Mouse (Mus musculus) Patski (cell line): ENCODE measurements around the gene Tspan5. TPM values are rescaled to one million over a fixed set of nuclear protein-coding genes. Genes with fewer than 3 reads are reported as not detected.

Experiments used
- ATAC-seq: fragments of 100-300 bp; one replicate; pipeline ENCODE4 v1.8.0; 2021
- CTCF ChIA-PET: fragments of 350-600 bp; sonication (Branson Sonifier 250); formaldehyde crosslinking; loops from one replicate; lab custom pipeline; 2022; ENCODE audit warnings: inconsistent platforms; lab: Charles Lee
- POLR2A ChIA-PET: fragments of 350-600 bp; sonication (Branson Sonifier 250); formaldehyde crosslinking; loops from one replicate; lab custom pipeline; 2022; ENCODE audit warnings: antibody characterized with exemption, inconsistent platforms; lab: Charles Lee
- DNase-seq: peaks from one replicate; pipeline ENCODE4 v3.0.0-alpha.2; 2011; ENCODE audit warnings: low read depth, low spot score
- H3K27me3 ChIP-seq: fragments of 371-371 bp; one replicate; pipeline ENCODE4 v1.5.1; 2021
- CTCF ChIP-seq: fragments of 100-300 bp; IDR thresholded peaks from one replicate; pipeline ENCODE4 v1.5.1; 2021
- in situ Hi-C: fragments of 300-500 bp; cut with MboI; formaldehyde crosslinking; loops from 3 replicates; pipeline ENCODE4 v1.11.1; 2018; ENCODE audit warnings: low pct_unique_long_range_greater_than_20kb, mixed read lengths
- polyA plus RNA-seq: library from polyadenylated mRNA; unstranded; gene quantifications from one replicate; pipeline ENCODE4 v1.2.3, GENCODE M21; 2021

Tspan5 gene
- polyA plus RNA-seq, 1 experiment from 2014 or later: 62.0 TPM

GRCm38 (mm10) chr3:138815127-138815837 is 73.3 kb downstream of the Tspan5 start:
- in situ Hi-C loops: no loop called here
- no peaks in the 10 kb centered on the region for H3K27me3 ChIP-seq
- CTCF ChIA-PET: interaction anchor here (1.2 to 1.3 kb wide), 2 partner anchors 25 to 38 kb away, joined by 3 to 7 read pairs; no protein-coding TSS in a partner anchor
- ATAC-seq (no peak), DNase-seq (no peak)
- POLR2A ChIA-PET: no interaction called here
- no peak for TF ChIP-seq CTCF

- DNase-seq: no peak
- no peak for ATAC-seq
- POLR2A ChIA-PET: no interaction called here
- CTCF ChIA-PET: interaction anchor here (0.9 to 1.3 kb wide), 3 partner anchors 9 to 26 kb away, joined by 3 to 7 read pairs (median 5); no protein-coding TSS in a partner anchor
- no peaks in the 10 kb centered on the region for H3K27me3 ChIP-seq
- TF ChIP-seq CTCF: no peak
- in situ Hi-C loops: no loop called here
These were observed 75.1 kb downstream of the Tspan5 start for GRCm38 (mm10) chr3:138816888-138817656.

GRCm38 (mm10) chr3:138819862-138820261 is 77.9 kb downstream of the Tspan5 start:
- DNase-seq (no peak), ATAC-seq (no peak)
- no peak for TF ChIP-seq CTCF
- POLR2A ChIA-PET: no interaction called here
- CTCF ChIA-PET: interaction anchor here (0.7 to 2.2 kb wide), 3 partner anchors 12 to 27 kb away, joined by 3 to 5 read pairs (median 3); no protein-coding TSS in a partner anchor
- H3K27me3 ChIP-seq: no peaks in the 10 kb centered on the region
- in situ Hi-C loops: no loop called here

GRCm38 (mm10) chr3:138820296-138820695 is 78.3 kb downstream of the Tspan5 start:
- POLR2A ChIA-PET: interaction anchor here (0.6 to 1.5 kb wide), 2 partner anchors 10 to 143 kb away, joined by 3 read pairs; no protein-coding TSS in a partner anchor
- TF ChIP-seq CTCF: no peak
- no peaks in the 10 kb centered on the region for H3K27me3 ChIP-seq
- in situ Hi-C loops: no loop called here
- DNase-seq (no peak), ATAC-seq (no peak)
- CTCF ChIA-PET: interaction anchor here (0.9 to 2.2 kb wide), 2 partner anchors 11 to 19 kb away, joined by 3 to 5 read pairs; no protein-coding TSS in a partner anchor

GRCm38 (mm10) chr3:138821886-138822445 is 80.0 kb downstream of the Tspan5 start:
- ATAC-seq: no peak
- CTCF ChIA-PET: interaction anchor here (1.4 kb wide), 1 partner anchor 10 kb away, joined by 5 read pairs; no protein-coding TSS in a partner anchor
- no peaks in the 10 kb centered on the region for H3K27me3 ChIP-seq
- TF ChIP-seq CTCF: no peak
- no peak for DNase-seq
- in situ Hi-C loops: no loop called here
- POLR2A ChIA-PET: interaction anchor here (0.5 to 1.5 kb wide), 3 partner anchors 11 to 499 kb away, joined by 3 to 4 read pairs (median 3); no protein-coding TSS in a partner anchor

- H3K27me3 ChIP-seq: no peaks in the 10 kb centered on the region
- CTCF ChIA-PET: interaction anchor here (0.8 to 1.2 kb wide), 5 partner anchors 9 to 29 kb away, joined by 3 to 4 read pairs (median 3); no protein-coding TSS in a partner anchor
- ATAC-seq (no peak), DNase-seq (no peak)
- TF ChIP-seq CTCF: no peak
- POLR2A ChIA-PET: interaction anchor here (0.8 to 1.2 kb wide), 2 partner anchors 11 to 1364 kb away, joined by 3 read pairs; no protein-coding TSS in a partner anchor
- in situ Hi-C loops: no loop called here
These were observed 81.9 kb downstream of the Tspan5 start for GRCm38 (mm10) chr3:138823857-138824256.

GRCm38 (mm10) chr3:138825296-138825695 is 83.3 kb downstream of the Tspan5 start:
- H3K27me3 ChIP-seq: no peaks in the 10 kb centered on the region
- TF ChIP-seq CTCF: no peak
- CTCF ChIA-PET: no interaction called here
- DNase-seq: no peak
- POLR2A ChIA-PET: no interaction called here
- in situ Hi-C loops: no loop called here
- ATAC-seq: no peak

- no peaks in the 10 kb centered on the region for H3K27me3 ChIP-seq
- ChIA-PET POLR2A (no interaction called here), CTCF (interaction anchor here (1.8 kb wide), 1 partner anchor 12 kb away, joined by 6 read pairs; no protein-coding TSS in a partner anchor)
- no peak for DNase-seq
- ATAC-seq: no peak
- no peak for TF ChIP-seq CTCF
- in situ Hi-C loops: no loop called here
These were observed 84.3 kb downstream of the Tspan5 start for GRCm38 (mm10) chr3:138826243-138826800.

GRCm38 (mm10) chr3:138832827-138833517 is 91.0 kb downstream of the Tspan5 start:
- ChIA-PET POLR2A (no interaction called here), CTCF (interaction anchor here (1.4 kb wide), 1 partner anchor 9 kb away, joined by 4 read pairs; no protein-coding TSS in a partner anchor)

More at GRCm38 (mm10) chr3:138832827-138833517, 91.0 kb downstream of the Tspan5 start:
- no peak for TF ChIP-seq CTCF
- in situ Hi-C loops: no loop called here
- peak; percentile 26 for ATAC-seq
- H3K27me3 ChIP-seq: no peaks in the 10 kb centered on the region
- peak; percentile 25 for DNase-seq
